Mouse (Mus musculus) limb, embryonic 11.5 days (tissue): ENCODE results near the gene V1ra8. TPM values are rescaled to one million over a fixed set of nuclear protein-coding genes. Genes with fewer than 3 reads are reported as not detected.
"Not testable (repeated sequence)": the region's sequence is repeated elsewhere in the genome, so short reads cannot be mapped to it uniquely, and the experiment has no call there.

Experiments used
- ATAC-seq: fragments of 200-750 bp; cut with Nextera tagmentation; 2 replicates; pipeline ENCODE4 v1.8.0; 2017; ENCODE audit warnings: low read depth; ENCODE audit not compliant: insufficient number of reproducible peaks, low FRiP score, low TSS enrichment
- DNase-seq: peaks from one replicate; pipeline ENCODE4 v3.0.0-alpha.2; 2015; ENCODE audit warnings: low spot score
- H3K27ac ChIP-seq: fragments of 300-500 bp; sonication (generic); replicated peaks from 2 replicates; pipeline ENCODE4 v1.5.1; 2014; ENCODE audit warnings: low read depth, mild to moderate bottlenecking, low read length
- H3K27me3 ChIP-seq: fragments of 300-500 bp; sonication (generic); 2 replicates; pipeline ENCODE4 v1.6.1; 2014; ENCODE audit warnings: mild to moderate bottlenecking, low read length, mixed read lengths; ENCODE audit not compliant: control insufficient read depth, insufficient read depth
- H3K36me3 ChIP-seq: fragments of 300-500 bp; sonication (generic); 2 replicates; pipeline ENCODE4 v1.6.1; 2014; ENCODE audit warnings: mild to moderate bottlenecking, low read length, moderate library complexity, mixed read lengths; ENCODE audit not compliant: control insufficient read depth, insufficient read depth
- H3K4me1 ChIP-seq: fragments of 300-500 bp; sonication (generic); 2 replicates; pipeline ENCODE4 v1.6.1; 2014; ENCODE audit warnings: low read length, mixed read lengths; ENCODE audit not compliant: control insufficient read depth, insufficient read depth
- H3K4me2 ChIP-seq: fragments of 300-500 bp; sonication (generic); 2 replicates; pipeline ENCODE4 v1.6.1; 2014; ENCODE audit warnings: low read depth, mild to moderate bottlenecking, moderate library complexity; ENCODE audit not compliant: severe bottlenecking
- H3K4me3 ChIP-seq: fragments of 300-500 bp; sonication (generic); 2 replicates; pipeline ENCODE4 v1.5.1; 2014; ENCODE audit warnings: low read depth, low read length
- H3K9ac ChIP-seq: fragments of 300-500 bp; sonication (generic); 2 replicates; pipeline ENCODE4 v1.6.1; 2014; ENCODE audit warnings: mild to moderate bottlenecking, low read length
- H3K9me3 ChIP-seq: fragments of 300-500 bp; sonication (generic); 2 replicates; pipeline ENCODE4 v1.6.1; 2016; ENCODE audit warnings: low read length; ENCODE audit not compliant: control insufficient read depth
- WGBS: fragments of 180-500 bp; shearing (Covaris S2); extraction: QIAGEN DNeasy Blood & Tissue Kit; methylation state at CpG from one replicate; pipeline ENCODE4 v1.1.7; 2014; 5-methylcytosine and 5-hydroxymethylcytosine counted together
- polyA plus RNA-seq: library from polyadenylated mRNA; unstranded; fragments of >200 nt; fragmentation: Nextera tagmentation; extraction: Ambion mirVana; gene quantifications from 2 replicates; pipeline ENCODE4 v1.2.1, GENCODE M21; 2014

V1ra8 gene
- polyA plus RNA-seq = not detected in 2 replicates

DNA sequence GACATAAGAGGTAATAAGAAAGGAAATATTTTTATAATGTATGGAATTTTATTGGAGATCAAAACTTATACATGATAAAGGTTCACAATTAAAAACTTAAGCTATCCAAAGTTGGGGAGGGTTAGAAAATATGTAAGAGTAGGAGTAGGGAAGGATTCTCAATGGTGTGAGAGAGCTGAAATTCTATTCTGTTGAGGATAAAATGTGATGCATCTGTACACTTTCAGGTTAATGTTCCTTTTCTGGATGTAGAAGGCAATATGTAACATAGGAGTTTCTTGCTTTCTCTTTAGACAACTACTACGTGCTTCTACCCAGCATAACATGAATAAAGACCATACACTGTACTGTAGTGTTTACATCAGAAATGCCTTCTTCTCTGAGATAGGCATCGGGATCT is at the start of gene V1ra8:
TSS of gene V1ra8 (plus strand) at position 301 of the 400 bp plus-strand sequence.
- not testable (repeated sequence) for H3K4me1 ChIP-seq, H3K27me3 ChIP-seq, H3K9ac ChIP-seq, ATAC-seq, H3K4me2 ChIP-seq, DNase-seq, H3K27ac ChIP-seq, H3K36me3 ChIP-seq, H3K9me3 ChIP-seq, H3K4me3 ChIP-seq
- WGBS = 96% methylated on average over 2 of the region's 2 CpGs

DNA sequence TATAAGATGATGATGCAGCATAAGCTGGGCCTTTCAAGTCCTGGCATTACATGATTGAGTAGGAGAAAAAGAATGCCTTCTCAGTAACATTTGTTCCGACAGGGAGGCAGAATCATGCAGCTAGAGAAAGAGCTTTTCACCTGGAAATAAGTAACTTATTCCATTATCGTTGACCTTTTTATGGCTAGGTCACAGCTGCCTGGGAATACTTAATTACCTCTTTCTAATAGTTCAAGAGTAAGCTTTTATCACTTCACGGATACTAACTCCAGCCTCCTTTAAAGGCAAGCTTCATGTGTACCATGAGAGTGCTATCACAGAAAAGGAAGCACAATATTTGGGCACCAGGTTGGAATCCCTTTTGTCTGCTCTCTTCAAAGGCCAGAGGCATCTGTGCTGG is 42.5 kb upstream of the V1ra8 start:
- H3K9me3 ChIP-seq = no peaks in the 10 kb centered on the region; the same call in 1 of the 2 replicates
- H3K27ac ChIP-seq = no peak overlapping the region
- H3K27me3 ChIP-seq = no peaks in the 10 kb centered on the region
- ATAC-seq (no peak), DNase-seq (no peak)
- H3K4me2 ChIP-seq = no peak overlapping the region
- no peak overlapping the region for H3K4me3 ChIP-seq
- 63% methylated on average over 3 of the region's 3 CpGs for WGBS
- no peak overlapping the region for H3K9ac ChIP-seq
- H3K36me3 ChIP-seq = no peaks in the 10 kb centered on the region
- H3K4me1 ChIP-seq = no peaks in the 10 kb centered on the region

DNA sequence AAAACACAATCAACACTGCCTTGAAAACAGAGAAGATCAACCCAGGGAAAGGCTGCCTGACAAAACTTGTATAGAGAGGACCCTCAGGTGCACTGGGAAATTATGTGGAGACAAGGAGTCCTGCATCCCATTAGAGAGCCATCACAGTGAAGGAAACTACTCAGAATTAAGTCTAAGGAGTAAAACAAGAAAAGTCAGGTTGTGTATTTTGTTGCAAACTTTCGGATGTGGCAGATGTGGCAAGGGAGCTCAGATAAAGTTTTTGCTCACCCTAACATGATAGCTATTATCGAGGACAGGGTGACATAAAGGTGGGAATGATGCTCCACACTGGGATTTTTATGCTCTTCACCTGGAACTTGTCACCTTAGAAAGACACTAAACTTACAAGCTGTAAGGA is 28.1 kb upstream of the V1ra8 start, which contains the start of gene Vmn1r52:
TSS of gene Vmn1r52 (plus strand) at position 301 of the 400 bp plus-strand sequence.
- H3K27me3 ChIP-seq = no peaks in the 10 kb centered on the region
- H3K4me1 ChIP-seq = no peaks in the 10 kb centered on the region
- H3K36me3 ChIP-seq = no peaks in the 10 kb centered on the region
- H3K9me3 ChIP-seq = no peaks in the 10 kb centered on the region; the same call in 1 of the 2 replicates
- no peak within 1 kb of the TSS for H3K9ac ChIP-seq
- no peak for DNase-seq
- no peak for ATAC-seq
- no peak within 1 kb of the TSS for H3K4me3 ChIP-seq
- H3K27ac ChIP-seq = no peak within 1 kb of the TSS
- no peak within 1 kb of the TSS for H3K4me2 ChIP-seq
- WGBS = 87% methylated on average over 2 of the region's 2 CpGs

DNA sequence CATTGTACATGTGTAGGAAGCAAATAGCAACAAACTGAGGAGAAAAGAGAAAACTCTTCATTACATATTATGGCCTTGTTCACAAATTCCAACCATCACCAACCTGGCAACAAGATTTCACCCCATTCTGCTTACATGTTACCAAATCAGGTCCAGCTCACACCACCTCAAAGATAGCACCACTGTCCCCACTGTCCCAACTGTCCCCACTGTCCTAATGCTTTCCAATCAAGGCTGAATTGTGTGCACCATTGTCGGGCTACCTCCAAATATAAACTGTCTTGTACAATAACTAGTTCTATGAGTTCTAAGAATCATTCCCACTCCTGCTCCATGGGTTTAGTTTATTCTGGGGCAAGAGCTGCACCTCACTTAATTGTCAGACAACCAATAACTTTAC is 21.7 kb downstream of the V1ra8 start, which contains the start of gene Vmn1r53:
TSS of gene Vmn1r53 (minus strand) at position 101 of the 400 bp plus-strand sequence.
- 79% methylated on average over 1 of the region's 1 CpGs for WGBS
- Histone ChIP-seq H3K36me3 (no peaks in the 10 kb centered on the region), H3K9me3 (no peaks in the 10 kb centered on the region), H3K27me3 (no peaks in the 10 kb centered on the region), H3K9ac (no peak within 1 kb of the TSS), H3K4me1 (no peaks in the 10 kb centered on the region), H3K4me3 (no peak within 1 kb of the TSS), H3K4me2 (no peak within 1 kb of the TSS), H3K27ac (no peak within 1 kb of the TSS)
- no peak for ATAC-seq
- no peak for DNase-seq

DNA sequence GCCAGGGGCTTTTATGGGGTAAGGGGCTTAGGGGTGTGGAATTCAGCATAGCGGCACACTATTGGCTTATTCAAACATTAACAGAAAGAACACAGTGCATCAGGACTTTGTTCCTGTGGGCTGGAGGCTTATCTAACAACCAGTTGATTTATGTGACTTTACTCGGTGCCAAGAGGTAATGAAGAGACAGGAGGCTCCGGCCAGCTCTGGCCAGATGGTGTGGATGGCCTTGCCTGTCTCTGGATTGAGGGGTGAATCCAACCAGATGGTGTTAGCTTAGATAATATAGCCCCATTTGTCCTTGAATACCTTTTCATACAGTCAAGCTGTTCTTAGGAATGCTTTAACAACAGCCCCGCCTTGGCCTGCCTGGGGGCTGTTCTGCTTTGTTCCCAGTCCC is 29.5 kb downstream of the V1ra8 start:
- not testable (repeated sequence) for DNase-seq, H3K4me3 ChIP-seq, H3K9me3 ChIP-seq, H3K36me3 ChIP-seq, H3K9ac ChIP-seq, H3K4me2 ChIP-seq, H3K27me3 ChIP-seq, ATAC-seq, H3K4me1 ChIP-seq, H3K27ac ChIP-seq
- WGBS = 83% methylated on average over 4 of the region's 4 CpGs

DNA sequence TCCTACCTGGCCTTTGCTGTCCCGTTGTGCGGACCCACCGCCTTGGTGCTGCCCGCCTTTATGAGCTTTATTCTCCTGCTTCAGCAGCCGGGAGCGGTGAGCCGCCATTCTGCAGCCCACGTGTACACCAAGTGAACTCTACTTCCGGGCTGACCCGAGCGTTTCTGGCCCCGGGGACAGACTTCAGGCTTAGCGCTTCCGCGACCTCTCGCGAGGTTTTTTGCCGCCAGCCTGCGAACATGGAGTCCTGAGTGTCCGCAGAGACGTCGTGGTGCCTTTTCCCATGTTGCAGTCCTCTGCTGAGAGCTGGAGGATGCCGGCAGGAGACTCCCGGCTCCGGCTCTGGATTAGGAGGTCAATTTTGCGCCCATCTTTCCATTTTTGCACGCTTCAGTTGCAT is 30.1 kb downstream of the V1ra8 start:
- WGBS = 61% methylated on average over 27 of the region's 27 CpGs
- H3K4me2 ChIP-seq = no peak overlapping the region

DNA sequence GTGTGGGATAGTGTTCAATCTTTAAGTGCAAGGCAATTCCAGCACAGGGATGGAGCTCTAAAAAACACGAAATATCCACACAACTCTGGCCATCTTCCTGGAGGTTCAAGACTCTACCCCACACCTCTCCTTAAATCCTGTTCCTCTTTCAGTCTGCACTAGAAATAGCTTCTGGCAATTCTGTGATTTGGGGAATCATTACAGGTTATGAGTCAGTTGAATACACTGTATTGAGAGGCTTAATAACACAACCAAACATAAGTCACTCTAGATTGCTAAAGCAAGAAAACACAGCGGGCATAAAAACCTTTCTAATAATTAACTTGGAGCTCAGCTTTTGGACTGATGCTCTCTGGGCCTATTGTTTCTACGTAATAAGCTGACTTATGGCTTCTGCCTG is 41.4 kb downstream of the V1ra8 start:
- no peak overlapping the region for H3K4me3 ChIP-seq
- ATAC-seq = no peak
- 84% methylated on average over 3 of the region's 3 CpGs for whole genome bisulfite sequencing

More for the DNA sequence above, 30.1 kb downstream of the V1ra8 start:
- DNase-seq (no peak), ATAC-seq (no peak)
- Histone ChIP-seq H3K4me3 (no peak overlapping the region), H3K27ac (no peak overlapping the region), H3K9me3 (no peaks in the 10 kb centered on the region), H3K36me3 (no peaks in the 10 kb centered on the region), H3K4me1 (no peaks in the 10 kb centered on the region), H3K9ac (no peak overlapping the region), H3K27me3 (no peaks in the 10 kb centered on the region)

DNA sequence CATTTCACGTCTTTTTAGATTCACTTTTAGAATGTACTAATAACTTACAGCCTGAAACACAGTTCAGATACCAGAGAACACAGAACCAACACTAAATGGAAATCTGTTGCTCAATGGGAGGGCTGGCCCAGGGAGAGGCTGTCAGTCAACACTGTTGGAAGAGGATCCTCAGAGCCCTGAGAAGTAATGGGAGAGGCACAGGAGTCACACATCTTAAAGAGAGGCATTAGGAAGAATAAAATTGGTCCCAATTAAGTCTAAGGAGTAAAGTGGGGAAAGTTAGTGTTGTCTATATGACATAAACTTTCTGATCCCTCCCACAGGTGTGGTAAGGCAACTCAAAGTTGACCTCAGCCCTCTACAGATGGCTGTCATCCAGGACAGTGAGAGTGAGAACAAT is 43.4 kb downstream of the V1ra8 start, which contains the start of gene Vmn1r54:
TSS of gene Vmn1r54 (plus strand) at position 301 of the 400 bp plus-strand sequence.
- no peak within 1 kb of the TSS for H3K27ac ChIP-seq
- no peaks in the 10 kb centered on the region for H3K9me3 ChIP-seq
- H3K4me2 ChIP-seq = no peak within 1 kb of the TSS
- H3K27me3 ChIP-seq = no peaks in the 10 kb centered on the region
- no peaks in the 10 kb centered on the region for H3K4me1 ChIP-seq
- WGBS = 82% methylated on average over 1 of the region's 1 CpGs
- no peaks in the 10 kb centered on the region for H3K36me3 ChIP-seq
- DNase-seq (no peak), ATAC-seq (no peak)
- H3K4me3 ChIP-seq = no peak within 1 kb of the TSS
- no peak within 1 kb of the TSS for H3K9ac ChIP-seq

More for the DNA sequence above, 41.4 kb downstream of the V1ra8 start:
- no peaks in the 10 kb centered on the region for H3K4me1 ChIP-seq
- no peaks in the 10 kb centered on the region for H3K36me3 ChIP-seq
- no peaks in the 10 kb centered on the region for H3K9me3 ChIP-seq
- DNase-seq = no peak
- H3K9ac ChIP-seq = no peak overlapping the region
- no peak overlapping the region for H3K27ac ChIP-seq
- H3K27me3 ChIP-seq = no peaks in the 10 kb centered on the region
- H3K4me2 ChIP-seq = no peak overlapping the region
